Mouse (Mus musculus) limb, embryonic 12.5 days (tissue): ENCODE results near the gene Ablim1. TPM values are rescaled to one million over a fixed set of nuclear protein-coding genes. Genes with fewer than 3 reads are reported as not detected.

Experiments
- ATAC-seq: fragments of 200-750 bp; cut with Nextera tagmentation; 2 replicates; pipeline ENCODE4 v1.8.0; 2017; ENCODE audit warnings: low read depth, moderate TSS enrichment; ENCODE audit not compliant: insufficient number of reproducible peaks, insufficient read depth, low FRiP score, low TSS enrichment
- H3K27ac ChIP-seq: fragments of 300-500 bp; sonication (generic); 2 replicates; pipeline ENCODE4 v1.5.1; 2016; ENCODE audit warnings: mild to moderate bottlenecking, moderate library complexity
- H3K27me3 ChIP-seq: fragments of 300-500 bp; sonication (generic); 2 replicates; pipeline ENCODE4 v1.6.1; 2016; ENCODE audit warnings: mild to moderate bottlenecking, moderate library complexity
- H3K36me3 ChIP-seq: fragments of 300-500 bp; sonication (generic); 2 replicates; pipeline ENCODE4 v1.6.1; 2016; ENCODE audit warnings: mild to moderate bottlenecking, moderate library complexity
- H3K4me1 ChIP-seq: fragments of 300-500 bp; sonication (generic); replicated peaks from 2 replicates; pipeline ENCODE4 v1.6.1; 2016
- H3K4me2 ChIP-seq: fragments of 300-500 bp; sonication (generic); 2 replicates; pipeline ENCODE4 v1.6.1; 2016; ENCODE audit warnings: mild to moderate bottlenecking, moderate library complexity
- H3K4me3 ChIP-seq: fragments of 300-500 bp; sonication (generic); replicated peaks from 2 replicates; pipeline ENCODE4 v1.5.1; 2016; ENCODE audit warnings: mild to moderate bottlenecking
- H3K9ac ChIP-seq: fragments of 300-500 bp; sonication (generic); replicated peaks from 2 replicates; pipeline ENCODE4 v1.6.1; 2016; ENCODE audit warnings: mild to moderate bottlenecking, moderate library complexity
- H3K9me3 ChIP-seq: fragments of 300-500 bp; sonication (generic); 2 replicates; pipeline ENCODE4 v1.6.1; 2016; ENCODE audit warnings: mild to moderate bottlenecking, moderate library complexity
- WGBS: fragments of 180-500 bp; shearing (Covaris S2); methylation state at CpG from one replicate; pipeline ENCODE4 v1.1.7; 2016; 5-methylcytosine and 5-hydroxymethylcytosine counted together
- polyA plus RNA-seq: library from polyadenylated mRNA; unstranded; fragments of >200 nt; fragmentation: Nextera tagmentation; extraction: Ambion mirVana; gene quantifications from 2 replicates; pipeline ENCODE4 v1.2.1, GENCODE M21; 2016

Ablim1 gene
- polyA plus RNA-seq, 1 experiment from 2014 or later: 22.1 TPM

- Histone ChIP-seq H3K9ac (no peak overlapping the region), H3K4me2 (no peak overlapping the region), H3K36me3 (no peaks in the 10 kb centered on the region), H3K4me1 (peaks cover 38% of the 10 kb centered on the region), H3K27ac (no peak overlapping the region), H3K9me3 (no peaks in the 10 kb centered on the region), H3K4me3 (no peak overlapping the region), H3K27me3 (no peaks in the 10 kb centered on the region)
- 90% methylated on average over 5 of the region's 5 CpGs for WGBS
- ATAC-seq: no peak
These were observed 43.1 kb upstream of the Ablim1 start for GRCm38 (mm10) chr19:57357811-57358210.

GRCm38 (mm10) chr19:57357244-57357643 lies 42.5 kb upstream of the Ablim1 start:
- no peak for ATAC-seq
- H3K4me2 ChIP-seq: no peak overlapping the region
- no peaks in the 10 kb centered on the region for H3K36me3 ChIP-seq
- no peaks in the 10 kb centered on the region for H3K27me3 ChIP-seq
- no peak overlapping the region for H3K27ac ChIP-seq
- H3K4me3 ChIP-seq: no peak overlapping the region
- WGBS: 88% methylated on average over 6 of the region's 6 CpGs
- H3K4me1 ChIP-seq: peaks cover 38% of the 10 kb centered on the region
- H3K9me3 ChIP-seq: no peaks in the 10 kb centered on the region
- H3K9ac ChIP-seq: no peak overlapping the region

GRCm38 (mm10) chr19:57356273-57356672 lies 41.6 kb upstream of the Ablim1 start:
- WGBS: 68% methylated on average over 7 of the region's 7 CpGs
- Histone ChIP-seq H3K4me3 (no peak overlapping the region), H3K4me2 (no peak overlapping the region; the same call in 1 of the 2 replicates), H3K4me1 (peaks cover 36% of the 10 kb centered on the region), H3K27me3 (no peaks in the 10 kb centered on the region), H3K36me3 (no peaks in the 10 kb centered on the region), H3K27ac (peak overlapping the region; percentile 71), H3K9me3 (no peaks in the 10 kb centered on the region), H3K9ac (0 out of 2 replicates have a peak overlapping the region, but pooled peaks have one; percentile 23)
- no peak for ATAC-seq

- Histone ChIP-seq H3K27ac (peak overlapping the region; percentile 71), H3K27me3 (no peaks in the 10 kb centered on the region), H3K4me3 (no peak overlapping the region), H3K9ac (0 out of 2 replicates have a peak overlapping the region, but pooled peaks have one; percentile 23), H3K36me3 (no peaks in the 10 kb centered on the region), H3K4me2 (peak overlapping the region; percentile 20), H3K9me3 (no peaks in the 10 kb centered on the region), H3K4me1 (peaks cover 36% of the 10 kb centered on the region)
- ATAC-seq: 0 out of 2 replicates have a peak, but pooled peaks have one; percentile 52
- WGBS: 59% methylated on average over 16 of the region's 16 CpGs
These were observed 40.9 kb upstream of the Ablim1 start for GRCm38 (mm10) chr19:57355451-57356251.

- no peak overlapping the region for H3K4me2 ChIP-seq
- peaks cover 29% of the 10 kb centered on the region for H3K4me1 ChIP-seq
- ATAC-seq: no peak
- H3K27ac ChIP-seq: peak overlapping the region; percentile 71
- H3K27me3 ChIP-seq: no peaks in the 10 kb centered on the region
- H3K9ac ChIP-seq: no peak overlapping the region
- no peaks in the 10 kb centered on the region for H3K9me3 ChIP-seq
- 75% methylated on average over 6 of the region's 6 CpGs for WGBS
- H3K36me3 ChIP-seq: no peaks in the 10 kb centered on the region
- no peak overlapping the region for H3K4me3 ChIP-seq
These were observed 40.0 kb upstream of the Ablim1 start for GRCm38 (mm10) chr19:57354715-57355114.

GRCm38 (mm10) chr19:57354050-57354449 lies 39.3 kb upstream of the Ablim1 start:
- H3K4me1 ChIP-seq: peaks cover 27% of the 10 kb centered on the region
- no peaks in the 10 kb centered on the region for H3K36me3 ChIP-seq
- ATAC-seq: no peak
- H3K9me3 ChIP-seq: no peaks in the 10 kb centered on the region
- no peaks in the 10 kb centered on the region for H3K27me3 ChIP-seq
- 97% methylated on average over 11 of the region's 11 CpGs for WGBS
- H3K27ac ChIP-seq: no peak overlapping the region
- no peak overlapping the region for H3K9ac ChIP-seq
- H3K4me3 ChIP-seq: no peak overlapping the region
- H3K4me2 ChIP-seq: no peak overlapping the region

- peaks cover 27% of the 10 kb centered on the region for H3K4me1 ChIP-seq
- H3K9ac ChIP-seq: no peak overlapping the region
- no peaks in the 10 kb centered on the region for H3K36me3 ChIP-seq
- no peaks in the 10 kb centered on the region for H3K27me3 ChIP-seq
- H3K9me3 ChIP-seq: no peaks in the 10 kb centered on the region
- no peak overlapping the region for H3K27ac ChIP-seq
- 93% methylated on average over 10 of the region's 10 CpGs for WGBS
- H3K4me2 ChIP-seq: no peak overlapping the region
- ATAC-seq: no peak
- H3K4me3 ChIP-seq: no peak overlapping the region
These were observed 38.5 kb upstream of the Ablim1 start for GRCm38 (mm10) chr19:57353228-57353627.

- H3K36me3 ChIP-seq: no peaks in the 10 kb centered on the region
- no peaks in the 10 kb centered on the region for H3K27me3 ChIP-seq
- no peak overlapping the region for H3K9ac ChIP-seq
- peaks cover 27% of the 10 kb centered on the region for H3K4me1 ChIP-seq
- no peak overlapping the region for H3K4me3 ChIP-seq
- H3K4me2 ChIP-seq: no peak overlapping the region
- WGBS: 70% methylated on average over 12 of the region's 12 CpGs
- no peak for ATAC-seq
- H3K9me3 ChIP-seq: peaks cover 6% of the 10 kb centered on the region; the same call in 1 of the 2 replicates
- H3K27ac ChIP-seq: no peak overlapping the region
These were observed 37.7 kb upstream of the Ablim1 start for GRCm38 (mm10) chr19:57352337-57352935.

GRCm38 (mm10) chr19:57349096-57349495 lies 34.4 kb upstream of the Ablim1 start:
- 0 out of 2 replicates have a peak, but pooled peaks cover 6% of the 10 kb centered on the region for H3K4me1 ChIP-seq
- no peak overlapping the region for H3K27ac ChIP-seq
- H3K4me2 ChIP-seq: no peak overlapping the region
- H3K4me3 ChIP-seq: no peak overlapping the region
- H3K27me3 ChIP-seq: no peaks in the 10 kb centered on the region
- H3K9ac ChIP-seq: no peak overlapping the region
- no peaks in the 10 kb centered on the region for H3K36me3 ChIP-seq
- peaks cover 19% of the 10 kb centered on the region for H3K9me3 ChIP-seq
- no peak for ATAC-seq

GRCm38 (mm10) chr19:57344678-57345077 lies 30.0 kb upstream of the Ablim1 start:
- Histone ChIP-seq H3K4me3 (no peak overlapping the region), H3K27me3 (no peaks in the 10 kb centered on the region), H3K9me3 (peaks cover 19% of the 10 kb centered on the region), H3K36me3 (no peaks in the 10 kb centered on the region), H3K27ac (no peak overlapping the region), H3K4me2 (no peak overlapping the region), H3K9ac (no peak overlapping the region), H3K4me1 (no peaks in the 10 kb centered on the region)
- ATAC-seq: no peak
- 83% methylated on average over 1 of the region's 1 CpGs for WGBS

GRCm38 (mm10) chr19:57343860-57344259 lies 29.1 kb upstream of the Ablim1 start:
- Histone ChIP-seq H3K9me3 (peaks cover 19% of the 10 kb centered on the region), H3K4me1 (no peaks in the 10 kb centered on the region), H3K4me3 (no peak overlapping the region), H3K36me3 (no peaks in the 10 kb centered on the region), H3K4me2 (no peak overlapping the region), H3K27ac (no peak overlapping the region), H3K9ac (no peak overlapping the region), H3K27me3 (no peaks in the 10 kb centered on the region)
- ATAC-seq: no peak
- WGBS: 87% methylated on average over 5 of the region's 5 CpGs
